Mouse (Mus musculus): ENCODE data around the gene Flrt2.

DNA sequence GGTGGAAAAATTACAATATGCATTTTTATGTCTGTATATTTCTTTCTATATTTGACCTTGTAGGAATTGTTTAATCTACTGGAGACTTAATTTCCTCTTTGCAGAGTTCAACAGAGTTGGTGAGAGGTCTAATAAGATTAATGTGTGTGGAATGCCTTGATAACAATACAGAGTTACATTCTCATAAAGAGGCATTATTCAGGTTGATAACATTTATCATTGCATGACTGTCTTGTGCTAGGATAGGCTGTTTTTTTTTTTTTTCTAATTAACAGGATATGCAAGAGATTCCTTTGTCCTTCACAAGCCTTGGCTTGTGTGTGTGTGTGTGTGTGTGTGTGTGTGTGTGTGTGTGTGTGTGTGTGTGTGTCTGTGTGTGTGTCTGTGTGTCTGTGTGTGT, 9.6 kb downstream of the Flrt2 start:
- no peak for TF ChIP-seq EP300 (IDR thresholded peaks at IDR 0.05; ENCODE audit: low read depth)
- TF ChIP-seq CTCF (IDR thresholded peaks at IDR 0.05; ENCODE audit: low read depth), result no peak

All from liver, postnatal 0 days (tissue).